Mouse (Mus musculus) yolk sac, embryonic 10.5 days (tissue): ENCODE data around the gene Ppp2ca.
A peak's percentile ranks its signal among the peaks of the same experiment; 100 is the strongest.
"Not testable (repeated sequence)": the region's sequence is repeated elsewhere in the genome, so short reads cannot be mapped to it uniquely, and the experiment has no call there.

ENCODE experiments used
- DNase-seq: peaks from one replicate; pipeline ENCODE4 v3.0.0-alpha.2; 2017; ENCODE audit warnings: low spot score

Ppp2ca gene

DNA sequence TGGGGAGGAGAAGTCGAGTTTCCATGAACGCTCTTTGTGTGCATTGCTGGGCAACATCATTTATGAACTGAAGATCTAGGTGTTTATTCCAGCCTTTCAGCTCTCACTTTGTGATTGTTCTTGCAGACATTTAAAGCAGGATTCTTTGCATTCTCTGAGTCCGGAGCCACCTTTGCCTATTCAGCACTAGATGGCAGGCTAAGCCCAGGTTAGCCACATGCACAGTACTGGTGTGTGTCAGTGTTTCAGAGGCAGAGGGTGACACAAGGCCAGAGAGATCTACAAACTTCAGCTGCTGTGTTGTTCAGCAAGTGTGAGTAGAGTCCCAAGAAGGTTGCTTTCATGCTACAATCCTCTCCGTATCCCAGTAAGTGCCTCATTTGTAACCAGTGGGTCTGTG is 45.2 kb downstream of the Ppp2ca start:
- DNase-seq, result not testable (repeated sequence)

GRCm38 (mm10) chr11:52145428-52145827 is 46.9 kb downstream of the Ppp2ca start, which contains the start of gene Olfr1373:
Olfr1373 (minus strand) TSS chr11:52145528.
- not testable (repeated sequence) for DNase-seq

DNA sequence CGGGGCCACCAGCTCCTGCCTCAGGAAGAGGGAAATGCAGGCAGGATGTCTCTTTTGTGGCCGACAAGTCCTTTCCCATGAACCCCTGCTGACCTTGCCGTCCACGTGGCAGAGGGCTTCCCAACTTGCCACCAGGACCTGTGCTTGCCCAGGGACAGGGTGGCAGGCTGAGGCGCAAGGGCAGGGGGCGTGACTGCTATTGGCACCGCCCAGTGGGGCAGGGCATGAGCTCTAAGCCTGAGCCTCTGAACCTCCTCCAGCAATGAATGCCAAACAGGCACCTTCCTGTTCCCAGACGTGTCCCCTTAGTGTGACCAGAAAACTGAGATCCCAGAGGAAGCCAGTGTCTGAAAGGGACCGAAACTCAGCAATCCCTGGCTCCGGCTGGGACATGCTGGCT is 65.4 kb downstream of the Ppp2ca start:
- DNase-seq, result no peak

- peak; percentile 23 for DNase-seq
These were observed 68.6 kb downstream of the Ppp2ca start for GRCm38 (mm10) chr11:52167126-52167525.

DNA sequence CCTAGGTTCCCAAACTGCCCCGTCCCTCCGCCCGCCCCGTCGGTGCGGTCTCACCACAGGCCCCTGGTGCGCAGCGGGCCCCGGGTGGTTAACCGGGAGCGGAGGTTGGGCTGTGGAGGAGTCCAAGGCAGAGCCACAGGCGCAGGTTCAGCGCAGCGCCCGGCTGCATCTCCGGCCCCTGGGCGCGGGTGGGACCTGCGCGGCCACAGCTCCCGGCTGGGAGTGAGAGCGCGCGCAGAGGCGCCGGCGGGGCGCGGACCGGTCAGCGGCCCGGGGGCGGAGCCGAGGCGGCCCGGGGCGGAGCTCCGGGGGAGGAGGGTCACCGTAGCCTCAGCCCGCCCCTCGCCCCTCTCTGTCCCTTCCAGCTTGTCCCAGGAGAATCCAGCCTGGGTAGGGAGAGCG is 69.4 kb downstream of the Ppp2ca start:
- peak; percentile 3 for DNase-seq

DNA sequence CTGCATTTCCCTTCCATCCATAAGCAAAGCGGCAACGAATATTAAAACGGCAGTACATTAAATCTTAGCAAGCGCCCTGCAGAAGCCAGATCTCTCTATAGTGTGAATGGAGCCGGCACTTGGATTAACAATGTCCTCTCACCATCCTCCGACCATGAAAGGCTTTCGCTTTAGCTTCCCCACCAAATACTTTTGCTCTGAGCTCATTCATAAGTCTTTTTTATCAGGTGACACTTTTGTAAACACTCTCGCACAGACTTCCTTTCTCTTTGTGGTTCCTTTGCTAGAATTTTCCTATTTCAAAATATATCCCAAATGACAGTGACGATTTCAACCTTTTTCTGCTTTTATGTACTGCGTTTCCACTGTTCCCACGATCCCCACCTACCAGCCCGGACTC is 70.0 kb downstream of the Ppp2ca start:
- no peak for DNase-seq
